17 mouse cellular contexts compared by ENCODE assay signal in genomic region chr11:76154861-76155260, GRCm38 (mm10).
"Had no signal": no experiment of that assay in that cellular context is flagged by ENCODE, and none has a peak within 500 bp of the region (broad histone marks: within the 10 kb centered on the region; RNA-seq: fewer than 3 reads in every experiment).

No protein-coding gene starts in this region.

- H3K9ac ChIP-seq: kidney, embryonic 15.5 days; limb, embryonic 13.5 days; liver, embryonic 12.5 days; liver, embryonic 15.5 days; lung, embryonic 15.5 days had no signal

- H3K4me3 ChIP-seq: kidney, embryonic 15.5 days; limb, embryonic 10.5 days; limb, embryonic 13.5 days; liver, embryonic 12.5 days; liver, embryonic 15.5 days; lung, embryonic 15.5 days had no signal

- H3K27me3 ChIP-seq: kidney, embryonic 15.5 days; limb, embryonic 13.5 days; liver, embryonic 12.5 days; liver, embryonic 15.5 days; lung, embryonic 15.5 days had no signal

- DNase-seq: kidney, adult 8-10 months; kidney, postnatal 10 days; kidney, postnatal 36 days; liver; lung, adult 18-20 months; lung, postnatal 14 days; lung, postnatal 4 days; midbrain, embryonic 14.5 days; thymus, adult 18-20 months; thymus, postnatal 36 days had no signal

- H3K9me3 ChIP-seq: kidney, embryonic 15.5 days; limb, embryonic 10.5 days; limb, embryonic 13.5 days; liver, embryonic 12.5 days; liver, embryonic 15.5 days; lung, embryonic 15.5 days had no signal

- ATAC-seq: liver, embryonic 12.5 days had no signal

- H3K27ac ChIP-seq: kidney, embryonic 15.5 days; limb, embryonic 10.5 days; limb, embryonic 13.5 days; liver, embryonic 12.5 days; liver, embryonic 15.5 days; lung, embryonic 15.5 days had no signal

- H3K4me2 ChIP-seq: kidney, embryonic 15.5 days; limb, embryonic 13.5 days; liver, embryonic 12.5 days; liver, embryonic 15.5 days; lung, embryonic 15.5 days; midbrain, embryonic 11.5 days had no signal

- H3K4me1 ChIP-seq: liver, embryonic 12.5 days; liver, embryonic 15.5 days; lung, embryonic 15.5 days had no signal
